Mouse (Mus musculus) layer of hippocampus, postnatal 25 days (tissue): ENCODE results near the gene Inpp5d. TPM values are rescaled to one million over a fixed set of nuclear protein-coding genes. Genes with fewer than 3 reads are reported as not detected.
"Not testable (repeated sequence)": the region's sequence is repeated elsewhere in the genome, so short reads cannot be mapped to it uniquely, and the experiment has no call there.

Source experiments
- DNase-seq, 2 experiments: peaks; one replicate each; pipeline ENCODE4 v3.0.0; 2022; ENCODE audit warnings: mixed read lengths in 2 of 2, low spot score in 1 of 2; ENCODE audit errors: extremely low spot score in 1 of 2
- total RNA-seq, 2 experiments: library from RNA; stranded (reverse); gene quantifications; 2 replicates each; pipeline ENCODE4 v1.2.3; 2021

Inpp5d gene
- total RNA-seq, 2 experiments from 2014 or later, result 13.4 to 13.8 TPM

GRCm38 (mm10) chr1:87651436-87651835, 31.3 kb downstream of the Inpp5d start:
- DNase-seq, result no peak

- DNase-seq, result no peak
Measured at GRCm38 (mm10) chr1:87655101-87655500, 35.0 kb downstream of the Inpp5d start.

- DNase-seq, result no peak
Measured at GRCm38 (mm10) chr1:87658063-87658462, 38.0 kb downstream of the Inpp5d start.

GRCm38 (mm10) chr1:87658485-87658884, 38.4 kb downstream of the Inpp5d start:
- DNase-seq, result no peak

GRCm38 (mm10) chr1:87658937-87659617, 39.0 kb downstream of the Inpp5d start:
- no peak for DNase-seq

GRCm38 (mm10) chr1:87659618-87659960, 39.5 kb downstream of the Inpp5d start:
- DNase-seq, result no peak

GRCm38 (mm10) chr1:87660740-87661139, 40.6 kb downstream of the Inpp5d start:
- DNase-seq, result no peak

GRCm38 (mm10) chr1:87663992-87664391, 43.9 kb downstream of the Inpp5d start:
- DNase-seq, result no peak

GRCm38 (mm10) chr1:87667006-87667405, 46.9 kb downstream of the Inpp5d start:
- no peak for DNase-seq

- no peak for DNase-seq
Measured at GRCm38 (mm10) chr1:87668300-87668699, 48.2 kb downstream of the Inpp5d start.

- no peak for DNase-seq
Measured at GRCm38 (mm10) chr1:87671483-87671882, 51.4 kb downstream of the Inpp5d start.

- DNase-seq, result no peak
Measured at GRCm38 (mm10) chr1:87673822-87674604, 53.9 kb downstream of the Inpp5d start.

GRCm38 (mm10) chr1:87676006-87676405, 55.9 kb downstream of the Inpp5d start:
- no peak for DNase-seq

GRCm38 (mm10) chr1:87679089-87679488, 59.0 kb downstream of the Inpp5d start:
- DNase-seq, result no peak

GRCm38 (mm10) chr1:87680950-87681349, 60.8 kb downstream of the Inpp5d start:
- DNase-seq, result no peak

GRCm38 (mm10) chr1:87682473-87682872, 62.4 kb downstream of the Inpp5d start:
- not testable (repeated sequence) for DNase-seq

GRCm38 (mm10) chr1:87684071-87684470, 64.0 kb downstream of the Inpp5d start:
- DNase-seq, result no peak

GRCm38 (mm10) chr1:87684791-87685190, 64.7 kb downstream of the Inpp5d start:
- DNase-seq, result peak; percentile 14 to 26

GRCm38 (mm10) chr1:87686351-87686750, 66.2 kb downstream of the Inpp5d start:
- DNase-seq, result no peak

GRCm38 (mm10) chr1:87687009-87687408, 66.9 kb downstream of the Inpp5d start:
- no peak for DNase-seq

- no peak for DNase-seq
Measured at GRCm38 (mm10) chr1:87689661-87690341, 69.7 kb downstream of the Inpp5d start.
